Comparison of ENCODE assay signal across 13 mouse cellular contexts in genomic region chr6:4728305-4728704, GRCm38 (mm10).
"Had no signal": no experiment of that assay in that cellular context is flagged by ENCODE, and none has a peak within 500 bp of the region (broad histone marks: within the 10 kb centered on the region; RNA-seq: fewer than 3 reads in every experiment).

No protein-coding gene starts in this region.

- H3K4me2 ChIP-seq: lung, embryonic 14.5 days; midbrain, embryonic 12.5 days; neural tube, embryonic 12.5 days had no signal

- H3K4me3 ChIP-seq: midbrain, embryonic 10.5 days; midbrain, embryonic 12.5 days; neural tube, embryonic 12.5 days had no signal

- H3K36me3 ChIP-seq: midbrain, embryonic 12.5 days; neural tube, embryonic 12.5 days had no signal

- DNase-seq: lung, adult 18-20 months; lung, embryonic 14.5 days; lung, postnatal 10 days; lung, postnatal 4 days; midbrain, embryonic 14.5 days; right cerebral cortex, postnatal 14 days; spleen, adult 18-20 months; thymus, adult 18-20 months; thymus, postnatal 14 days had no signal

- H3K27me3 ChIP-seq: midbrain, embryonic 12.5 days; neural tube, embryonic 12.5 days had no signal

- ATAC-seq: midbrain, embryonic 16.5 days had no signal
